Mouse (Mus musculus) limb, embryonic 14.5 days (tissue): ENCODE data around the gene Nek9. TPM values are rescaled to one million over a fixed set of nuclear protein-coding genes. Genes with fewer than 3 reads are reported as not detected.
A peak's percentile ranks its signal among the peaks of the same experiment; 100 is the strongest.

ENCODE experiments used
- ATAC-seq: fragments of 200-750 bp; cut with Nextera tagmentation; 2 replicates; pipeline ENCODE4 v1.8.0; 2017; ENCODE audit warnings: low read depth, moderate number of reproducible peaks, moderate TSS enrichment; ENCODE audit not compliant: low FRiP score
- DNase-seq: peaks from one replicate; pipeline ENCODE4 v3.0.0-alpha.2; 2015; ENCODE audit warnings: low spot score
- H3K27ac ChIP-seq: fragments of 300-500 bp; sonication (generic); replicated peaks from 2 replicates; pipeline ENCODE4 v1.5.1; 2014; ENCODE audit warnings: low read depth, mild to moderate bottlenecking, low read length, moderate library complexity, mixed read lengths
- H3K27me3 ChIP-seq: fragments of 300-500 bp; sonication (generic); 2 replicates; pipeline ENCODE4 v1.6.1; 2014; ENCODE audit warnings: low read length, mixed read lengths; ENCODE audit not compliant: control insufficient read depth, insufficient read depth
- H3K36me3 ChIP-seq: fragments of 300-500 bp; sonication (generic); 2 replicates; pipeline ENCODE4 v1.6.1; 2014; ENCODE audit warnings: mild to moderate bottlenecking, low read length, moderate library complexity, mixed read lengths; ENCODE audit not compliant: control insufficient read depth, insufficient read depth
- H3K4me1 ChIP-seq: fragments of 300-500 bp; sonication (generic); 2 replicates; pipeline ENCODE4 v1.6.1; 2014; ENCODE audit warnings: antibody characterized with exemption, low read length, mixed read lengths; ENCODE audit not compliant: control insufficient read depth, insufficient read depth
- H3K4me2 ChIP-seq: fragments of 300-500 bp; sonication (generic); replicated peaks from 2 replicates; pipeline ENCODE4 v1.6.1; 2014; ENCODE audit warnings: low read depth, mild to moderate bottlenecking, low read length, moderate library complexity; ENCODE audit not compliant: severe bottlenecking
- H3K4me3 ChIP-seq: fragments of 300-500 bp; sonication (generic); replicated peaks from 2 replicates; pipeline ENCODE4 v1.5.1; 2014; ENCODE audit warnings: low read length
- H3K9ac ChIP-seq: fragments of 300-500 bp; sonication (generic); 2 replicates; pipeline ENCODE4 v1.6.1; 2014; ENCODE audit warnings: mild to moderate bottlenecking, low read depth, low read length, moderate library complexity; ENCODE audit not compliant: severe bottlenecking
- H3K9me3 ChIP-seq: fragments of 300-500 bp; sonication (generic); 2 replicates; pipeline ENCODE4 v1.6.1; 2016; ENCODE audit warnings: low read length; ENCODE audit not compliant: control insufficient read depth
- POLR2A ChIP-seq: fragments of 200-500 bp; IDR thresholded peaks from 2 replicates; pipeline ENCODE4 v1.8.0; 2012; ENCODE audit warnings: inconsistent platforms, mild to moderate bottlenecking, moderate library complexity, borderline replicate concordance; ENCODE audit not compliant: insufficient read depth, insufficient read length; ENCODE audit errors: extremely low read depth
- WGBS: fragments of 180-500 bp; shearing (Covaris S2); extraction: QIAGEN DNeasy Blood & Tissue Kit; methylation state at CpG from one replicate; pipeline ENCODE4 v1.1.7; 2014; 5-methylcytosine and 5-hydroxymethylcytosine counted together
- polyA plus RNA-seq, 2 experiments: library from polyadenylated mRNA; depleted of rRNA in 1 of 2; stranded (reverse) in 1 of 2; unstranded in 1 of 2; fragments of >200 nt; fragmentation: Nextera tagmentation in 1 of 2; extraction: Ambion mirVana in 1 of 2; gene quantifications; 2 replicates each; pipeline versions ENCODE4 v1.2.1 to v1.2.3; 2012 to 2014

Nek9 gene
- polyA plus RNA-seq, 2 experiments = 22.0 to 47.4 TPM

- H3K9me3 ChIP-seq = no peaks in the 10 kb centered on the region
- H3K4me3 ChIP-seq = no peak overlapping the region
- peaks cover 3% of the 10 kb centered on the region; the same call in 1 of the 2 replicates for H3K4me1 ChIP-seq
- no peak overlapping the region for H3K27ac ChIP-seq
- WGBS = 68% methylated on average over 4 of the region's 4 CpGs
- no peak overlapping the region for H3K9ac ChIP-seq
- no peak overlapping the region for H3K4me2 ChIP-seq
- peaks cover 93% of the 10 kb centered on the region for H3K36me3 ChIP-seq
- ATAC-seq (no peak), DNase-seq (no peak)
- no peaks in the 10 kb centered on the region for H3K27me3 ChIP-seq
- no peak for TF ChIP-seq POLR2A
Measured at GRCm38 (mm10) chr12:85304725-85305124, 34.4 kb downstream of the Nek9 start.

- WGBS = 54% methylated on average over 2 of the region's 2 CpGs
- Histone ChIP-seq H3K9ac (no peak overlapping the region), H3K36me3 (peaks cover 82% of the 10 kb centered on the region), H3K4me2 (no peak overlapping the region), H3K27me3 (no peaks in the 10 kb centered on the region), H3K4me3 (no peak overlapping the region), H3K4me1 (peaks cover 15% of the 10 kb centered on the region), H3K27ac (no peak overlapping the region), H3K9me3 (no peaks in the 10 kb centered on the region)
- DNase-seq (no peak), ATAC-seq (no peak)
- no peak for TF ChIP-seq POLR2A
Measured at GRCm38 (mm10) chr12:85303256-85303655, 35.9 kb downstream of the Nek9 start.

GRCm38 (mm10) chr12:85298835-85299180 lies 40.4 kb downstream of the Nek9 start:
- H3K9ac ChIP-seq = no peak overlapping the region
- peaks cover 41% of the 10 kb centered on the region for H3K36me3 ChIP-seq
- no peak for TF ChIP-seq POLR2A

DNA sequence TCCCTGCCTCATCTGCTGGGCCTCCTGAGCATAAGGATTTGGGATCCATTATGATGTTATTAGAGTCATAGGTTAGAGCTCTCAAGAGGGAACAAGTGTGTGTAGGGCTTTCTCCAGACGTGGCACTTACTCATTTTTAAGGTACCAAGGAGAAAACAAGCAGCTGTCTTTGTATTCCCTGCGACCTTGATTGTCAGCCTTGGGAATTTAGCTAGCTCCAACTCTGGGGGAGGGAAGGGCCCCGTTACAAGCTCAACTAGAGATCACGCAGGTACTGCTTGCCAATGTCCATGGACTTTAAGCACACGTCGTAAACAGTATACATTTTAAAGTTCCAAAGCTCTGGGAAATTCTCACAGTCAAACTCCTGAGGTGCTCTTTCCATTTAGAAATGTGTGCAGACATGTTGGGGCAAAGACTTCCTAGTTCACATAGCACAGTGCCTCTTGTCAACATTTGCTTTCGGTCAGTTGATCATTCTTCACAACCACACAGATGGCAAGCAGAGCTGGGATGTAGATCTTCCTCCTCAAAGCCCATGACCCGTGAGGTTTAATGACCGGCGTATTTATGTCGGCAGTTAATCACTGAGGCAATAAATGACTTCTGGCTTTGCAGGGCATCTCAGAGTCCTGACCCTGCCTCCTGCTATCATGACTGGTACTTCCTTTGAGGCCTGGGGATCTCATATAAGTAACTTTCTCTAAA lies 40.9 kb downstream of the Nek9 start:
- no peak for DNase-seq
- WGBS = 19% methylated on average over 11 of the region's 11 CpGs

More at GRCm38 (mm10) chr12:85298835-85299180, 40.4 kb downstream of the Nek9 start:
- Histone ChIP-seq H3K4me3 (no peak overlapping the region), H3K27me3 (no peaks in the 10 kb centered on the region), H3K27ac (peak overlapping the region; percentile 38; the same call in 1 of the 2 replicates), H3K9me3 (peaks cover 9% of the 10 kb centered on the region), H3K4me2 (no peak overlapping the region), H3K4me1 (peaks cover 27% of the 10 kb centered on the region)
- DNase-seq (no peak), ATAC-seq (no peak)
- WGBS = 46% methylated on average over 1 of the region's 1 CpGs

GRCm38 (mm10) chr12:85297345-85297997 lies 41.7 kb downstream of the Nek9 start:
- no peak overlapping the region for H3K4me2 ChIP-seq
- DNase-seq (no peak), ATAC-seq (no peak)
- H3K36me3 ChIP-seq = peaks cover 29% of the 10 kb centered on the region
- peak overlapping the region; percentile 9; the same call in 1 of the 2 replicates for H3K27ac ChIP-seq
- 53% methylated on average over 10 of the region's 10 CpGs for WGBS
- no peak overlapping the region for H3K4me3 ChIP-seq
- TF ChIP-seq POLR2A = no peak
- peaks cover 27% of the 10 kb centered on the region for H3K4me1 ChIP-seq
- no peaks in the 10 kb centered on the region for H3K27me3 ChIP-seq
- H3K9ac ChIP-seq = no peak overlapping the region
- H3K9me3 ChIP-seq = peaks cover 9% of the 10 kb centered on the region

More for the DNA sequence above, 40.9 kb downstream of the Nek9 start:
- H3K27me3 ChIP-seq = no peaks in the 10 kb centered on the region
- peaks cover 9% of the 10 kb centered on the region for H3K9me3 ChIP-seq
- H3K36me3 ChIP-seq = peaks cover 36% of the 10 kb centered on the region
- peak overlapping the region; percentile 9; the same call in 1 of the 2 replicates for H3K27ac ChIP-seq
- H3K4me3 ChIP-seq = no peak overlapping the region
- TF ChIP-seq POLR2A = no peak
- no peak overlapping the region for H3K9ac ChIP-seq
- H3K4me2 ChIP-seq = no peak overlapping the region
- 0 out of 2 replicates have a peak, but pooled peaks have one; percentile 16 for ATAC-seq
- H3K4me1 ChIP-seq = peaks cover 27% of the 10 kb centered on the region
